Mouse (Mus musculus): ENCODE data around the gene Gjb4. TPM values are rescaled to one million over a fixed set of nuclear protein-coding genes. Genes with fewer than 3 reads are reported as not detected.

The Gjb4 gene
- total and polyA plus RNA-seq, 2 experiments = not detected

GRCm38 (mm10) chr4:127330181-127331100 lies 23.4 kb downstream of the Gjb4 start, which contains the start of gene Gjb3:
TSS of gene Gjb3 (minus strand) at chr4:127330844.
- Histone ChIP-seq H3K9ac (ENCODE audit: low read depth, low read length) (no peak within 1 kb of the TSS), H3K4me3 (ENCODE audit: insufficient read depth, low read depth, low read length) (no peak within 1 kb of the TSS), H3K36me3 (ENCODE audit: control insufficient read depth, insufficient read depth, low read length) (no peaks in the 10 kb centered on the region), H3K27me3 (ENCODE audit: control insufficient read depth, insufficient read depth, low read length) (peaks cover 2% of the 10 kb centered on the region; the same call in 1 of the 2 replicates), H3K79me2 (ENCODE audit: control insufficient read depth, insufficient read depth, low read length) (no peaks in the 10 kb centered on the region), H3K4me1 (ENCODE audit: control insufficient read depth, insufficient read depth, low read length) (no peaks in the 10 kb centered on the region), H3K27ac (replicated peaks; ENCODE audit: insufficient read depth, low read depth, low read length) (no peak within 1 kb of the TSS)
- WGBS = 4% methylated on average over 49 of the region's 49 CpGs
- DNase-seq (ENCODE audit: extremely low read depth, low read depth, low spot score) = no peak
- TF ChIP-seq CTCF (IDR thresholded peaks at IDR 0.05; ENCODE audit: low read depth, low read length) (no peak), POLR2A (IDR thresholded peaks at IDR 0.05; ENCODE audit: extremely low read depth, insufficient read depth, low read length) (no peak)

- DNase-seq (ENCODE audit: extremely low read depth, low read depth, low spot score) = no peak
- Histone ChIP-seq H3K79me2 (ENCODE audit: control insufficient read depth, insufficient read depth, low read length) (no peaks in the 10 kb centered on the region), H3K4me3 (ENCODE audit: insufficient read depth, low read depth, low read length) (no peak overlapping the region)
These were observed 24.1 kb downstream of the Gjb4 start for GRCm38 (mm10) chr4:127329751-127330150.

GRCm38 (mm10) chr4:127329046-127329445 lies 24.8 kb downstream of the Gjb4 start:
- Histone ChIP-seq H3K36me3 (ENCODE audit: control insufficient read depth, insufficient read depth, low read length) (no peaks in the 10 kb centered on the region), H3K4me1 (ENCODE audit: control insufficient read depth, insufficient read depth, low read length) (no peaks in the 10 kb centered on the region), H3K9ac (ENCODE audit: low read depth, low read length) (no peak overlapping the region), H3K27ac (replicated peaks; ENCODE audit: insufficient read depth, low read depth, low read length) (no peak overlapping the region), H3K4me3 (ENCODE audit: insufficient read depth, low read depth, low read length) (no peak overlapping the region), H3K79me2 (ENCODE audit: control insufficient read depth, insufficient read depth, low read length) (no peaks in the 10 kb centered on the region), H3K27me3 (ENCODE audit: control insufficient read depth, insufficient read depth, low read length) (peaks cover 2% of the 10 kb centered on the region; the same call in 1 of the 2 replicates)
- TF ChIP-seq POLR2A (IDR thresholded peaks at IDR 0.05; ENCODE audit: extremely low read depth, insufficient read depth, low read length) = no peak
- no peak for TF ChIP-seq CTCF (IDR thresholded peaks at IDR 0.05; ENCODE audit: low read depth, low read length)
- 27% methylated on average over 3 of the region's 3 CpGs for WGBS
- DNase-seq (ENCODE audit: extremely low read depth, low read depth, low spot score) = no peak

More at GRCm38 (mm10) chr4:127329751-127330150, 24.1 kb downstream of the Gjb4 start:
- Histone ChIP-seq H3K27ac (replicated peaks; ENCODE audit: insufficient read depth, low read depth, low read length) (no peak overlapping the region), H3K9ac (ENCODE audit: low read depth, low read length) (no peak overlapping the region), H3K36me3 (ENCODE audit: control insufficient read depth, insufficient read depth, low read length) (no peaks in the 10 kb centered on the region), H3K4me1 (ENCODE audit: control insufficient read depth, insufficient read depth, low read length) (no peaks in the 10 kb centered on the region), H3K27me3 (ENCODE audit: control insufficient read depth, insufficient read depth, low read length) (peaks cover 2% of the 10 kb centered on the region; the same call in 1 of the 2 replicates)
- WGBS = 4% methylated on average over 13 of the region's 13 CpGs
- no peak for TF ChIP-seq CTCF (IDR thresholded peaks at IDR 0.05; ENCODE audit: low read depth, low read length)
- no peak for TF ChIP-seq POLR2A (IDR thresholded peaks at IDR 0.05; ENCODE audit: extremely low read depth, insufficient read depth, low read length)

- TF ChIP-seq POLR2A (IDR thresholded peaks at IDR 0.05; ENCODE audit: extremely low read depth, insufficient read depth, low read length) (no peak), CTCF (IDR thresholded peaks at IDR 0.05; ENCODE audit: low read depth, low read length) (no peak)
- H3K9ac ChIP-seq (ENCODE audit: low read depth, low read length) = no peak overlapping the region
- no peak overlapping the region for H3K4me3 ChIP-seq (ENCODE audit: insufficient read depth, low read depth, low read length)
- no peaks in the 10 kb centered on the region for H3K4me1 ChIP-seq (ENCODE audit: control insufficient read depth, insufficient read depth, low read length)
- peaks cover 2% of the 10 kb centered on the region; the same call in 1 of the 2 replicates for H3K27me3 ChIP-seq (ENCODE audit: control insufficient read depth, insufficient read depth, low read length)
- WGBS = 37% methylated on average over 7 of the region's 7 CpGs
- no peaks in the 10 kb centered on the region for H3K36me3 ChIP-seq (ENCODE audit: control insufficient read depth, insufficient read depth, low read length)
- DNase-seq (ENCODE audit: extremely low read depth, low read depth, low spot score) = no peak
- no peak overlapping the region for H3K27ac ChIP-seq (replicated peaks; ENCODE audit: insufficient read depth, low read depth, low read length)
- no peaks in the 10 kb centered on the region for H3K79me2 ChIP-seq (ENCODE audit: control insufficient read depth, insufficient read depth, low read length)
These were observed 25.5 kb downstream of the Gjb4 start for GRCm38 (mm10) chr4:127328378-127328777.

GRCm38 (mm10) chr4:127327749-127328148 lies 26.1 kb downstream of the Gjb4 start:
- Histone ChIP-seq H3K4me3 (ENCODE audit: insufficient read depth, low read depth, low read length) (no peak overlapping the region), H3K79me2 (ENCODE audit: control insufficient read depth, insufficient read depth, low read length) (no peaks in the 10 kb centered on the region), H3K27me3 (ENCODE audit: control insufficient read depth, insufficient read depth, low read length) (peaks cover 2% of the 10 kb centered on the region; the same call in 1 of the 2 replicates), H3K9ac (ENCODE audit: low read depth, low read length) (no peak overlapping the region), H3K4me1 (ENCODE audit: control insufficient read depth, insufficient read depth, low read length) (no peaks in the 10 kb centered on the region), H3K36me3 (ENCODE audit: control insufficient read depth, insufficient read depth, low read length) (no peaks in the 10 kb centered on the region), H3K27ac (replicated peaks; ENCODE audit: insufficient read depth, low read depth, low read length) (no peak overlapping the region)
- no peak for TF ChIP-seq CTCF (IDR thresholded peaks at IDR 0.05; ENCODE audit: low read depth, low read length)
- no peak for TF ChIP-seq POLR2A (IDR thresholded peaks at IDR 0.05; ENCODE audit: extremely low read depth, insufficient read depth, low read length)
- 54% methylated on average over 6 of the region's 6 CpGs for WGBS
- no peak for DNase-seq (ENCODE audit: extremely low read depth, low read depth, low spot score)

Data from liver, adult 2 months (tissue).